Mouse (Mus musculus) myocyte (in vitro differentiated cells): ENCODE data around the gene Usp12.

ENCODE experiments used
- E2F4 ChIP-seq: IDR thresholded peaks from one replicate; pipeline ENCODE4 v1.6.1; 2011; ENCODE audit warnings: mild to moderate bottlenecking, control low read depth, moderate library complexity; ENCODE audit not compliant: insufficient read depth
- MAX ChIP-seq: IDR thresholded peaks from one replicate; pipeline ENCODE4 v1.6.1; 2011; ENCODE audit warnings: low read depth, mild to moderate bottlenecking, control low read depth
- POLR2A ChIP-seq: IDR thresholded peaks from one replicate; pipeline ENCODE4 v1.6.1; 2011; ENCODE audit warnings: low read depth, mild to moderate bottlenecking, control low read depth, moderate library complexity; ENCODE audit not compliant: insufficient read length
- TCF12 ChIP-seq: IDR thresholded peaks from one replicate; pipeline ENCODE4 v1.6.1; 2011; ENCODE audit warnings: mild to moderate bottlenecking, control low read depth; ENCODE audit not compliant: poor library complexity, insufficient read depth, severe bottlenecking

DNA sequence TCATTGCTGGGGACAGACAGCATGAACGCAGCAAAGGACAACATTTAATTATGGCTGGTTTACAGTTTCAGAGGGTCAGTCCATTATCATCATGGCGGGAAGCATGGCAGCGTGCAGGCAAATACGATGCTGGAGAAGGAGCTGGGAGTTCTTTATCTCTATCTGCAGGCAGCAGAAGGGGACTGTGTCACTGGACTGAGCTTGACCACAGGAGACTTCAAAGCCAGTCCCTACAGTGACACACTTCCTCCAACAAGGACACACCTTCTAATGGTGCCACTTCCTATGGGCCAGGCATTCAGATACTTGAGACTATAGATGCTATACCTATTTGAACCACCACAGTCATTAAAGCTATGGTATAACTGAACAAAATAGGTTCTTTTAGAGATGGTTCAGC lies 20.6 kb upstream of the Usp12 start:
- TF ChIP-seq POLR2A (no peak), TCF12 (no peak), E2F4 (no peak), MAX (no peak)
